Mouse (Mus musculus) adrenal gland, adult 8-10 months (tissue): ENCODE data around the gene Tex101. TPM values are rescaled to one million over a fixed set of nuclear protein-coding genes. Genes with fewer than 3 reads are reported as not detected.
A peak's percentile ranks its signal among the peaks of the same experiment; 100 is the strongest.
"Not testable (repeated sequence)": the region's sequence is repeated elsewhere in the genome, so short reads cannot be mapped to it uniquely, and the experiment has no call there.

Source experiments
- DNase-seq: peaks from one replicate; pipeline ENCODE4 v3.0.0; 2022
- total RNA-seq, 4 experiments: library from RNA; stranded (reverse); gene quantifications; 2 replicates each; pipeline ENCODE4 v1.2.4; 2022

The Tex101 gene
- total RNA-seq = not detected

DNA sequence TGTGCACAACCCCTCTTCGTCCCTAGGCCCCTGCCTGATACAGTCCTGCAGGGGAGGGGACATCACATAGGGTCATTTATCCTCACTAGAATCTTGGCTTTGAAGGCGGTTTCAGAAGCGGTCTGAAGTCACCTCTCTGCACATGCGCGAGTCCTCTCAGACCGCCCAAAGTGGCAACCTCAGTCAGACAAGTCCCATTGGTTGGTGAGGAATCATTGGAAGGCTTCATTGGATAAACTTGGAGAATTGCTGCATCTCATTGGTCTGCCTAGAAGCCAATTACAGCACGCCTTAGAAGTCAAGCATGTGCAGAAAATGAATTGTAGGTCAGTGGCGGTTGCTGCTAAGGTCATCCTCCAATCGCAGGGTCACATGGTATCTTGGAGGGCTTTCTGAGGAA, at the start of gene Tex101:
Tex101 (minus strand) TSS at position 101 of the 400 bp plus-strand sequence.
- DNase-seq = no peak

DNA sequence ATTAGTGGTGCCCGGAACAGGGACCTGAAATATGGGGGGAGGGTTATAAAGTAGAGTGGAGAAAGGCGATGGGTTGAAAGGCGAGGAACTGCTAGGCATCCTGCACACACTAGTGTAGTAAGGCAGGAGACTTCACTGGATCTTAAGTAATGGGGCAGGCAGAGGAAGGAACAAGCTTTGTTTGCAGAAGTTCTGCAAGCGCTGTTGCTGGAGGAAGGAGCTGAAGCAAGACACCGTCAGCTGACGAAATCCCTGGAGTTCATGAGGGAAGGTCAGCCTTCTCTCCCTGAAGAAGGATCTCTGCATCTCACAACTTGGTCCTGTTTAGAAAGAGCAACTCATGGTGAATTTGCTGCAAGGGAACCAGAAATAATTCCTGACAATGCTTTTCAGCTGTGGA, 38.6 kb upstream of the Tex101 start:
- DNase-seq = no peak

DNA sequence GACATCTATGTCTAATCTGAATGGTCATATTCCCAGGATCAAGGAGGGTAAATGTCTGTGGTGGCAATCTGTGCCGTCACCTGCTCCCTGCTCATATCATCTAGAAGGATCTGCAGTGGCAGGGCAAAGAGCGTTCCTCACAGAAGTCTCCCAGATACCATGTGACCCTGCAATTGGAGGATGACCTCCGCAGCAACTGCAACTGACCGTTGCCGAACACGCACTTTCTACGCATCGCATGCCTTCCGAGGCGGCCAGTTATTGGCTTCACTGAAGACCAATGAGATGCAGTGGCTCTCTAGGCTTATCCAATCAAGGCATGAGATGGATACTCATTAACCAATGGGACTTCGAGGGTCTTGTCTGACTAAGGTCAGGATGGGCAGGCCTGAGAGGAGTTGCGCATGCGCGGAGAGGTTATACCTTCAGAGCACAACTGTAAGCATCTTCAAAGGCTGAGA, 32.4 kb upstream of the Tex101 start, which contains the start of gene BC049730:
BC049730 (plus strand) TSS at position 411 of the 461 bp plus-strand sequence.
- no peak for DNase-seq

DNA sequence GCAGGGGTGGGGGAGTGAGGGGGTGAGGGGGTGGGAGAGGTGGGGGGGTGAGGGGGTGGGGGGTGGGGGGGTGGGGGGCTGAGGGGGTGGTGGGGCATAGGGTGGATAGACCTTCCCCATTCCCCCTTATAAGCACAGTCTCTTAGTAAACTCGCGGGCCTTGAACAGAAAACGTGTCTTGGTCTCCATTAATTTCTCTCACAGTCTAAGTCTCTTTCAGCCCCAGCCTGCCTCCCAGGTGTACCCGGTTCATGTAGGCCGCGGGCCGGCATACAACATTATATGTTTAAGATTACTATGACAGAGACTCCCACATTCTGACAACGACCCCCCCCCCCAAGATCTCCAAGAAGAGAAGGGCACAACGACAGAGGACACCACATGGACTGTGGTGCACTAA, 26.4 kb upstream of the Tex101 start:
- not testable (repeated sequence) for DNase-seq

DNA sequence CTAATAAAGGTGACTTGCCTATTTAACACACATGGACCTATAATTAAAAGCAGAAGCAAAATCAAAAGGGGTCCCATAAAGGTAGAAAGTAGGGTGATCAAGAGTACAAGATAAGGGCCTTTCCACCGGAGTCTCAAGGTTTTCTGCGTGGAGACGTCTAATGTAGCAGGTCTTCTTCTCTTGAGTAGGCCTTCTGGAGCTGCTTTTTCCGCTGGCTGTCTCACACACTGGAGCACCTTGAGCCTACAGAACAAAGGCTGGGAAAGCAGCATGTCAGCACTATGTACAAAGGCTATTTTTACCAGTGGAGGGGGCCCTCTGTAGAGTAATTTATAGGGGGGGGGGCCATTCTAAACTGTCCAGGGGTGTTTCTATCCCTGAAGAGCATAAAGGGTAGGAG, 21.4 kb upstream of the Tex101 start:
- not testable (repeated sequence) for DNase-seq

DNA sequence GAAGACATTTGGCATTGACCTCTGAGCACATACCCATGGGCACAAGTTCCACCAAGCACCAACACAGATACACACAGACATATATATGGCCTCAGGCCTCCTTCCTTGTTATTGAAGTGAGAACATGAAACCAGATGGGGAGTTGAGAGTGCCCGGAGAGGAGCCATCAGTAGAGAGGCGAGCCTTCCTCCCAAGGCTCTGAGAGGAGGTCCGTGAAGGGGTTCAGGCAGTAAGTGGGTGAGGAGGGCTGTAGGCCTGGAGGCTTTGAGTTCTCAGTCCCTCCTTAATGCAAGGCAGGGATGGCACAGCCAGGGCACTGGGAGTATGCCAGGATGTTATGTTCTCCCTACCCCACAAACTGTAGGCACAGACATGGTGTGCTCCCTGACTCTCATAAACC, 16.2 kb upstream of the Tex101 start:
- DNase-seq = not testable (repeated sequence)

DNA sequence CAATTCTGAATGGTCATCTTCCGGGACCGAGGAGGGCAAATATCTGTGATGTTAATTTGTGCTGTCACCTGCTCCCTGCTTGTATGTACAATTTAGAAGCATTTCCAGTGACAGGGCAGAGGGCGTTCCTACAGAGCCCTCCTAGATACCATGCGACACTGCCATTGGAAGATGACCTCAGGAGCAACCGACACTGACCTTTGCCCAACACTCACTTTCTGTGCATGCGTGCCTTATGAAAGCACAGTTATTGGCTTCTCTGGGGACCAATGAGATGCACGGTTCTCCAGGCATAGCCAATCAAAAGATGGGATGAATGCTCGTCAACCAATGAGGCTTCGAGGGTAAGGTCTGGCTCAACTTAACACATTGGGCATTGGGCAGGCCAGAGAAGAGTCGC, 11.0 kb upstream of the Tex101 start:
- DNase-seq = not testable (repeated sequence)

DNA sequence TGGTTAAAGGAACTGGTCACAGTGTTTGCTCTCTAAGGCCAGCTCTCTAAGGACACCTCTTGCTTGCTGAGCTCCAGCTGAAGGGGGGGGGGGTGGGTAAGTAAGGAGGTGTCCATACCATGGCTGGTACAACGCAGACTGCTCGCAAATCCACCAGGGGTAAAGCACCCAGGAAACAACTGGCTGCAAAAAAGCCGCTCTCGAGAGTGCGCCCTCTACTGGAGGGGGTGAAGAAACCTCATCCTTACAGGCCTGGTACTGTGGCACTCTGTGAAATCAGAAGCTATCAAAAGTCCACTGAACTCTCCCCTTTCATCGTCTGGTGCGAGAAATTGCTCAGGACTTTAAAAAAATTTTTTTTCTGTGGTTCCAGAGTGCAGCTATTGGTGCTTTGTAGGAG, 7.6 kb upstream of the Tex101 start:
- DNase-seq = not testable (repeated sequence)

DNA sequence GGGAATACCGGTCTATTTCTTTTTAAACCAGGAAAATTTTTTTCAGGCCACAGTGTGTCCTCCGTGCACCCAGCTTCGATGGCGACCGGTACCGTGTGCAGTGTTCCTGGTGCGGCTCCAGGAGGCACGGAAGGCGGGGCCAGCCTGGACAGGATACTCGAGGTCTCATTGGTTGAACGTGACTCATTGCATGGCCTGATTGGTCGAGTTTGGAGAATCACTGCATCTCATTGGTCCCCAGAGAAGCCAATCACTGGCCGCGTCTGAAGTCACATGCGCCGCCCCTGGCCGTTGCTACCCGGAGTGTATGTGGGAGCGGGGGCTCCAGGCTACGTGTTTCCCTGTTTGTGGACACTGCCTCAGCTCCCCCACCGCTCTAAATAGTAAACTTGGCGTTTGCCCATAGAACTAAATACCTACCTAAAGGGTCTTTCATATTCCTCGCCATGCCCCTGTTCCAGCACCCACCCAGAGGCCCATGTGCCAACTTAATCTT, 4.5 kb downstream of the Tex101 start:
- no peak for DNase-seq

DNA sequence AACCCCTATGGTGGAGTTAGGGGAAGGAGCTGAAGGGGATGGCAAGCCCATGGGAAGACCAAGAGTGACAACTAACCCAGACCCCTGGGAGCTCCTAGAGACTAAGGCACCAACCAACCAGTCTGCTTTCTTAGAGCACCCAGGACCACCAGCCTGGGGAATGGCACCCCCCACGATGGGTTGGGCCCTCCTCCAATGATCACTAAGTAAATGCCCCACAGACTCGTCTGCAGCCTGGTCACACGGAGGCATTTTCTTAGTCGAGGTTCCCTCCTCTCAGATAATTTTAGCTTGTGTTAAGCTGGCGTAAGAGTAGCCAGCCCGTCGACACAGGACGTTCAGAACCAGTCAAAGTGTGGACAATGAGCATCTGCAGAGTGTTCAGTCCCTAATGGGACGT, 11.5 kb downstream of the Tex101 start:
- no peak for DNase-seq

DNA sequence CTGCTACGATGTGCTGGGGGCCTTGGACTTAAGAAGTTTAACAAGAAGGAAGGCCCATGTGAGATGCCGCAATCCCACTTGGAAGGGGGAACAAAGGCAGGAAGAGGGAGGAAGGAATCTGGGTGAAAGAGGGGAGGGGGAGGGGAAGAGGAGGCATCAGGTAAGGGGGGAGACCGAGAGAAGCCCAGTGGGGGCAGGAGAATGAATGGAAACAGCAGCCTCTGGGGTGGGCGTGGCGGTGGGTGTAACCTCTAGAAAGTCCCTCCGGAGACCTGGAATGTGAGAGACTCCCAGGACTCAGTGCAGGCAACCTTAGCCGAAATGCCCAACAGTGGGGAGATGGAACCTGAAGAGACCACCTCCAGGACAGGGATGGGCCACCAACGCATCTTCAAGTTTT, 12.2 kb downstream of the Tex101 start:
- no peak for DNase-seq

DNA sequence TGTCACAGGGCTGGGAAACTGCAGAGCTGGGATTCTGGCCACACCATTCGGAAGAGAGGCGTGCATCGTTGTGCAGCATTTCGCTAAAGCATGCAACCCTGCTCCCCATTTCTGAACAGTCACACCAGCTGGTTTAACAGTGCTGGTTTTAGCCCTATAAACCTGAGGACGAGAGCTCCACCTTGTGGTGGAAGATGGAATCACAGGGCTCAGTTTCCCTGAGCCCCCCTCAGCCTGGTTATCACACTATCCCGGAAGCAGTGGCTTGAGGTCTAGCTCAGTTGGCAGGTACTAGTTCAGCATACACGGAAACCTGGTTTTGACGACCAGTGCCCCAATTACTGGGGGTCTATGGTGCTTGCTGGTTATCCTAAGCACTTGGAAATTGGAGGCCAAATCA, 13.9 kb downstream of the Tex101 start:
- DNase-seq = no peak

DNA sequence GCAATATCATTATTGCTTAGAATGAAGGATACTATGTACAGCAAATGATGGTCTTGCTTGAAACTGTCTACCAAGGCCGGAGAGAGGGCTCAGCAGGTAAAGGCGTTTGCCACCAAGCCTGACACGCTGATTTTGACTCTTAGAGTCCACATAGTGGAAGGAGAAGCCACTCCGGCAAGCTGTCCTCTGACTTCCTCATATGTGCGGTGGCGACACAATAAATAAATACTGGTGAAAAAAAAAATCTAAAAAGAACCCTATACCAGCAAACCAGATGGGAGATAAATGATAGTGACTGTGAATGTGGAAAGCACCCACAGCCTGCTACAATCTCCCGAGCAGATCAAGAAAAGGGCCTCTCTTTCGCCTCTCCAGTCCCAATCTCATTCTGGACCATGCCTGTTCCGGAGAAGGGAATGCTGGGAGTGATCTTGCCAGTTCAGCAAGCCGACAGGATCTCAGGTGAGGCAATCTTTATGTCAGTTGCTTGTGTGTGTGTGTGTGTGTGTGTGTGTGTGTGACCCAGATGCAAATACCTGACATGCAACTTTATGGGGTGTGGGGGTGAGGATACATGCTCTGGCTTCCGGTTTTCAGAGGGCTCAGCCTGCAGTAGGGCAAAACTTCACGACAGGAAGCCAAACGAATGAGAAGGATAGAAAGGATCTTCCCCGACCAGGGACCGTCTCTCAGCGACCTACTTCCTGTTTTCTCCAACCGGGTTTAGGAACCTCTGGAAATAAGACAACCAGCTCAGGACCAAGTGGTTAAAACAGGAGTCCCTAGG, 15.2 kb downstream of the Tex101 start:
- DNase-seq = no peak

DNA sequence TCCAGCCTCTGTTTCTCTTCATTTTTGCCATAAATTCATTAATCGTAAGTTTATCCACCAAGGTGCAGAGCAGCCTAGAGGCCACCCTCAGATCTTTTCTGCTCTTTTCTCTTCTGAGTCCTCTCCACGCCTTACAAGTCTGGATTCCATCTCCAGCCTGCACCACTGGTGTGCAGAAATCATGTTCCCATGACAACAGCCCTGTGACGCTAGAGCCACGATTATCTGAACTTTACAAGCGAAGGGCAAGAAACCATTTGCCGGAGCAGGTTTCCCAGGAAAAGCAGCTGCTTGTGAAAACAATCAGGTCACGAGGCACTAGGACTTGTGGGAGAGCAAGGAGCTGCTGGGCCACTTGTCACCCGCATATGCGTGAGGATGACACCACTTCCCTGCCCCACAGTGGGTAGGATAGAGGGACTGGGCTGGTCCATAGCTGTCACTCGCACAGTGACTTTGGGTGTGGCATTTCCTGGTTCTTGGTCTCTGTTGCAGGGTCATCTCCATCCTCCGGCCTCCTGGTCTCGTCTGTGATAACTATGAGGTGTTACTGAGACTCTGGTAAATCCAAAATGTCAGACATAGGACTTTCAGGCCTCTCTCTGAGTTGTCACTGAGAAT, 16.6 kb downstream of the Tex101 start:
- DNase-seq = no peak

DNA sequence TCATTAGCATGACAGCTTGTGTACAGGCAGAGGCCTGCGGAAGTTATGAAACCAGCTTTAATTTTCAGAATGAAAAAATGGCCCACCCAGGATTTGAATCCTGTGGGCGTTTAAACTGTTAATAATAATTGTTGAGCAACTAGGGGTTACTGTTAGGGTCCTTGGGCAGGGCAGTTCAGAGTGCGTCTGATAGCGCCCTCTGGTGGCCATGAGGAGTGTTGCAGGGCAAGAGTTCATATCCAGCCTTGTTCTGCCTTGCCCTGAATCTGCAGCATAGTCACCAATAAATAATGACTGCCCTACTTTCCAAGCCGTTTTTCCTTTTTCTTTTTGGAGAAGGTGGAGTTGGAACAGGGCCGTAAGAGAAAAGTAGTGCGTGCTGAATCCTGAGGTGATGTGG, 22.8 kb downstream of the Tex101 start:
- peak; percentile 50 for DNase-seq

DNA sequence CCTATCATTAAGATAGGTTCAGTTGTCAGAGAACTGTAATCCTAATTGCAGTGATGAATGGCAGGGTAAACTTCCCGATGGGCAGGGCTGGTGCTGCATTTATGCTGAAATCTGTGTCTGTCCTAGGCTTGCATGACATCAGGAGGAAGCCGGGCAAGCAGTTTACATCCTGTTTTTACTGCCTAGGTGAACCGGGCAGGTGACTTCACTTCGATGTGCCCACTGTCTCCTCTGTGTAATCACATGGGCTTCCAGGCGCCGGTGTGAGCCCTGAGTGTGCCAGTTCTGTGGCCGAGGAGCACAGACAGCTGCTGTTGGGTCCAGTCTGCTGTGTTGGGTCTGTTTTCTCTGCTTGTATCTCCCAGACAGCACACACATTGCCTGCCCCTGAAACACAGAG, 30.0 kb downstream of the Tex101 start:
- no peak for DNase-seq

DNA sequence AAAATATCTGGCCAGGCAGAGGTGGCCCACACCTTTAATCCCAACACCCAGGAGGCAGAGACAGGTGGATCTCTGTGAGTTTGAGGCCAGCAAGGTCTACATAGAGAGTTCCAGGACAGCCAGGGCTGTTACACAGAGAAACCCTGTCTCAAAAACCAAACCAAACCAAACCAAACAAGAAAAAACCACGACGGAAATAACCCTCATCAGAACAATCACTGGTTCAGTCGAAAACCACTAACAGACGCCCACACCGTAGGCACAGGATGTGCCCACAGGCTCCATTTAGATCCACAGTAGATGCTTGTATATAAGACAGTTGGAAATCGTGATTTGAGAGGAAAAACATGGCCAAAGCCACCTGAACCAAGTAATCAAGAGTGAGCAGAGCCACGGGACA, 31.5 kb downstream of the Tex101 start:
- no peak for DNase-seq

DNA sequence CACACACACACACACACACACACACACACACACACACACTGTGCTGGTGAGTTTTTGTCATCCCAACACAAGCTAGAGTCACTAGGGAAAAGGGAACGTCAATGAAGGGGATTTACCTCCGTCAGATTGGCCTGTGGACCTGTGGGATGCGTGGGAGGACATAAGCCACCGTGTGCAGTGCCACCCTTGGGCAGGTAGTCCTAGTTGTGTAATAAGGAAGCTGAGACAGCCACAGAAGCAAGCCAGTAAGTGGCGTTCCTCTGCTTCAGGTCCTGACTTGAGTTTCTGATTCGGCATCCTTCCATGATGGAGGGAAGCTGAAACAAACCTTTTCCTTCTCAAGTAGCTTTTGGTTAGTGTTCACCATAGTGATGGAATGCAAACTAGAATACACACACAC, 32.0 kb downstream of the Tex101 start:
- no peak for DNase-seq

DNA sequence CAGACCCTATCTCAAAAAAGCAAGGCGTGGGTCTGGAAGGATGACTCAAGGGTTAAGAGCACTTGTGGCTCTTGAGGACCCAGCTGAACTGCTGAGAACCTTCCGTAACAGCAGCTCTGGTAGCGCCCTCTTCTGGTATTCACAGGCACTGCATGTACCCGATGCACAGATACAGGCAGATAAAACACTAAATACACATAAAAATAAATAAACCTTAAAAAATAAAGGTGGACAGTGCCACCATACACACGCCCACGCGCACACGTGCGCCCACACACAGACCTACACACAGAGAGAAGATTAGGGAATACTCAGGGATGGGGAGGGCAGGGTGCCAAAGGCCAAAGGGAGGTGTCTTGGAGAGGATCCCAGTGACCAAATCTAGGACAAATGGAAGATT, 34.0 kb downstream of the Tex101 start:
- peak; percentile 51 for DNase-seq

DNA sequence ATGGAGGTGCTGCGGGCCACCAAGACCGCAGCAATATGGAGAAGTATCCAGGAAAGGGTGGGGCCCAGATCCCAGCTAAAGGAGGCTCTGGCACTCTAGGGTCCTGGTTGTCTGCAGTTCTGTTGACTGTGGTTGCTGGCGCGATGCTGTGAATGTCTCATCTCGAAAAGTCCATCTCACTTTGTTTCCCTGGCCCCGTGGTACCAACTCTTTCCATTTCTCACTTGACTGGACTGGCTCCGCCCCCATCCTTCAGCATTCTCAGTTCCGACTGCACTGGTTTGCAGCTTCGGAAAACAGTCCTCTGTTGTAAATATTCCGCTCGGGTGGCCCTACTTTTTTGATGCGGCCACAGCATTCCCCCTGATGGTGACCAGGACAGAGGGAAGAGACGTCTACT, 36.0 kb downstream of the Tex101 start:
- DNase-seq = no peak

DNA sequence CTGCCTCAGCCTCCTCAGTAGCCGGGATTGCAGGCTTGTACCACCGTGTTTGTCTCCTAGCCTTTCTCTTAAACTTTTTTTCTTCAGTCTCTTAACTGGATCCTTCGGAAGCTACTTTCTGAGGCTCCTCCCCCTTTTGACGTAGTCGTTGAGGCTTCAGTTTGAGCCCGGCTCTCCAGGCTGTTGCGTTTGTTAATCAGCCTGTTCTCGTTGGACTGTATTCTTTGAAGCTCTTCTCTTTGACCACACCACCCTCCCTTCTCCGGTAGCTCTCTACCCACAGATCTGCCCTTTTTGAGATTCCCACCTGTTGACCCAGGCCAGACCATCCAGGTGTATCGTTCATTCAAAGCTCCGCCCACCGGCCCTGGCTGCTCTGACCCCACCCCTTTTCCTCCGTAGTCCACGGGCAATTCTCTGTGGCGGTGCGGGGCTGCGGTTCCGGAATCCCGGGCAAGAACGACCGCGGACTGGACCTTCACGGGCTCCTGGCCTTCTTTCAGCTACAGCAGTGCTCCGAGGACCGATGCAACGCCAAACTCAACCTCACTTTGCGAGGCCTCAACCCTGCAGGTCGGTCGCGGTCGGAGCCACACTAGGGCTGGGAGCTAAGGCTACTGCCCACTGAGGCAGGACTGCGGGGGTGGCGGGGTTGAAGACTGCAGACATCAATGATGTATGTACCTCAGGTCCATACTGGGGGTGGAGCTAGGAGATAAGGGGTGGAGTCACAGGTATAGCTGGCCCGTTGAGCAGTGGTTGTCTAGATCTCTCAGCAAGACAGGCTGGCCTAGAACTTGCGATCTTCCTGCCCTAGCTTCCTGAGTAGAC, 38.2 kb downstream of the Tex101 start:
- no peak for DNase-seq

DNA sequence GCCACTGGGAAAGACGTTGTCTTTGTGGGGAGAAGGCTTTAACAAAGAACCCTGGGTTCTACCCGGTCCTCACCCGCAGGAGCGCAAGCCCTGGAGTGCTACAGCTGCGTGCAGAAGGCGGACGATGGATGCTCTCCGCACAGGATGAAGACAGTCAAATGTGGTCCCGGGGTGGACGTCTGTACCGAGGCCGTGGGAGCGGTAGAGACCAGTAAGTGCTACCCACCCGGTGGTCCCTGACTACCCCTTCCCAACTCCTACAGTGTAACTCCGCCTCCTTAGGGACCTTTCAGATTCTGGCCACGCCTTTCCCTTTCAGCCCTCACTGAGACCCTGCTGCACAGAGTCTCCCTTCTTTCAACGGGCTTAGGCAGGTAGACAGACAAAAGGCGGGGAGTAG, 39.4 kb downstream of the Tex101 start:
- no peak for DNase-seq

DNA sequence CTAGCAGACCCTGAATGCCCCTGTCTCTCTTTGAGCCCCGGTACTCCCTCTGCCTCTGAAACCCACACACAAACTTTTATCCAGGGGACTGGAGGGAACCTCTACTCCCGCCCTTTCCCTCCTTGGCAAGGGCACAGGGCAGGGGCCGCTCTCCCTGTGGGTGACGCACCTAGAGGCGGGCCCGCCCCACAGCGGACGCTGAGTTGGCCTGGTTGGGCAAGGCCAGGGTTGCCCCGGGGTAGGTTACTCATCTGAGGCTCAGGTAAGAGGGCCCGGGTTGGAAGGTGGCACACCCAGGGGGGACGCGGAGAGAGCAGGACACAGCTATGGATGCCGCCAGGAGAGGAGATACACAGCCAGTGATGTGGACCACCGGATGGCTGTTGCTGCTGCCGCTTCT, 40.2 kb downstream of the Tex101 start, which contains the start of gene Lypd3:
Lypd3 (plus strand) TSS at position 287 of the 400 bp plus-strand sequence.
- DNase-seq = no peak
